Mouse (Mus musculus) lung, embryonic 16.5 days (tissue): ENCODE results near the gene Rasa3. TPM values are rescaled to one million over a fixed set of nuclear protein-coding genes. Genes with fewer than 3 reads are reported as not detected.
A peak's percentile ranks its signal among the peaks of the same experiment; 100 is the strongest.

Source experiments
- ATAC-seq: fragments of 200-750 bp; cut with Nextera tagmentation; 2 replicates; pipeline ENCODE4 v1.8.0; 2017; ENCODE audit warnings: low read depth, mild to moderate bottlenecking, moderate library complexity
- H3K27ac ChIP-seq: fragments of 300-500 bp; sonication (generic); 2 replicates; pipeline ENCODE4 v1.5.1; 2014; ENCODE audit warnings: mild to moderate bottlenecking, control low read depth, low read length
- H3K27me3 ChIP-seq: fragments of 300-500 bp; sonication (generic); 2 replicates; pipeline ENCODE4 v1.6.1; 2014; ENCODE audit warnings: low read depth, low read length, mixed read lengths; ENCODE audit not compliant: control insufficient read depth, insufficient read depth
- H3K36me3 ChIP-seq: fragments of 300-500 bp; sonication (generic); 2 replicates; pipeline ENCODE4 v1.6.1; 2014; ENCODE audit warnings: low read length; ENCODE audit not compliant: control insufficient read depth, insufficient read depth
- H3K4me1 ChIP-seq: fragments of 300-500 bp; sonication (generic); replicated peaks from 2 replicates; pipeline ENCODE4 v1.6.1; 2014; ENCODE audit warnings: low read length, mixed read lengths; ENCODE audit not compliant: control insufficient read depth, insufficient read depth
- H3K4me2 ChIP-seq: fragments of 300-500 bp; sonication (generic); 2 replicates; pipeline ENCODE4 v1.6.1; 2014; ENCODE audit warnings: low read depth, low read length, control low read depth
- H3K4me3 ChIP-seq: fragments of 300-500 bp; sonication (generic); 2 replicates; pipeline ENCODE4 v1.5.1; 2014; ENCODE audit warnings: mild to moderate bottlenecking, low read length, control low read depth
- H3K9ac ChIP-seq: fragments of 300-500 bp; sonication (generic); 2 replicates; pipeline ENCODE4 v1.6.1; 2014; ENCODE audit warnings: low read length, control low read depth
- H3K9me3 ChIP-seq: fragments of 300-500 bp; sonication (generic); 2 replicates; pipeline ENCODE4 v1.6.1; 2016; ENCODE audit warnings: low read length; ENCODE audit not compliant: control insufficient read depth
- WGBS: fragments of 180-500 bp; shearing (Covaris S2); extraction: QIAGEN DNeasy Blood & Tissue Kit; methylation state at CpG from one replicate; pipeline ENCODE4 v1.1.7; 2014; 5-methylcytosine and 5-hydroxymethylcytosine counted together
- polyA plus RNA-seq: library from polyadenylated mRNA; unstranded; fragments of >200 nt; fragmentation: Nextera tagmentation; extraction: Ambion mirVana; gene quantifications from 2 replicates; pipeline ENCODE4 v1.2.1, GENCODE M21; 2015

Gene Rasa3
- polyA plus RNA-seq, 1 experiment from 2014 or later = 50.7 TPM

GRCm38 (mm10) chr8:13647591-13647990 lies 29.8 kb downstream of the Rasa3 start:
- Histone ChIP-seq H3K27me3 (no peaks in the 10 kb centered on the region), H3K36me3 (no peaks in the 10 kb centered on the region), H3K27ac (no peak overlapping the region), H3K9ac (no peak overlapping the region), H3K4me3 (no peak overlapping the region), H3K4me2 (no peak overlapping the region), H3K4me1 (peaks cover 58% of the 10 kb centered on the region), H3K9me3 (no peaks in the 10 kb centered on the region)
- 91% methylated on average over 5 of the region's 5 CpGs for whole genome bisulfite sequencing
- ATAC-seq = no peak

DNA sequence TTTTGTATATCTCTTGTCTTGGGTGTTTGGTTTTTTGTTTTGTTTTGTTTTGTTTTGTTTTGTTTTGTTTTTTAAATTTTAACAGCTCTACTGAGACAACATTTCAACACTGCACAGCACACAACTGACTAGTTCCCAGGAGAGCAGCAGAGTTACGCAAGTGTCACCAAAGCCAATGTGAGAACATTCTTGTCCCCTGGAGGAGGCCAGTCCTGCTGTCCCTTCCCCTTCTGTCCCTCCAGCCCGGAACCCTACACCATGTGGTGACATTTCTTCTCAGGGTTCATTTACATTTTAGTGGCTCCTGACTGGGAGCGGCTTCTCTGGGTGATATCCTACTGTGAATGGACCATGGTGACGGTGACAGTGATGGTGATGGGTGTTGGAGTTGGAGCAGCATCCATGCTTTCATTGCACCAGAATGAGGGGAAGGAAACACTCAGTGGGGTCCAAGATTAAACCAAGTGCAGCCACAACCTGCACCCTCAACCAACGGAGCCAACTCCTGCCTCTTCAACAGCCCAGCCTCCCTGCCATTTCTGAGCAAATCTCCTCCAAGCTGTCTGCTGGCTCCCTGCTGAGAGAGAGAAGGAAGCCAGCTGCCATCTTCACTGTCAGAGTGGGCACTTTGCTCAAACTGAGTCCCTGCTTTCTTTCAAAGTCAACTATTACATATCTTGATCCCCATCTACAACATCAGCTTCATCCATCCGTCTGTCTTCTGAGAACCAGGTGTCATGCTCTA lies 32.3 kb downstream of the Rasa3 start:
- peak; percentile 39; the same call in 1 of the 2 replicates for ATAC-seq
- WGBS = 53% methylated on average over 6 of the region's 6 CpGs
- H3K4me2 ChIP-seq = no peak overlapping the region
- H3K36me3 ChIP-seq = no peaks in the 10 kb centered on the region
- H3K4me3 ChIP-seq = no peak overlapping the region
- peaks cover 55% of the 10 kb centered on the region for H3K4me1 ChIP-seq
- no peaks in the 10 kb centered on the region for H3K27me3 ChIP-seq
- H3K9ac ChIP-seq = no peak overlapping the region
- no peaks in the 10 kb centered on the region for H3K9me3 ChIP-seq
- peak overlapping the region; percentile 45 for H3K27ac ChIP-seq

GRCm38 (mm10) chr8:13644155-13644554 lies 33.2 kb downstream of the Rasa3 start:
- H3K36me3 ChIP-seq = no peaks in the 10 kb centered on the region
- WGBS = 13% methylated on average over 6 of the region's 6 CpGs
- H3K27me3 ChIP-seq = no peaks in the 10 kb centered on the region
- peak overlapping the region; percentile 67 for H3K27ac ChIP-seq
- ATAC-seq = peak; percentile 38
- no peak overlapping the region for H3K9ac ChIP-seq
- peaks cover 46% of the 10 kb centered on the region for H3K4me1 ChIP-seq
- H3K4me3 ChIP-seq = no peak overlapping the region
- H3K4me2 ChIP-seq = peak overlapping the region; percentile 14; the same call in 1 of the 2 replicates
- no peaks in the 10 kb centered on the region for H3K9me3 ChIP-seq

- Histone ChIP-seq H3K27me3 (no peaks in the 10 kb centered on the region), H3K4me1 (peaks cover 34% of the 10 kb centered on the region)
Measured at GRCm38 (mm10) chr8:13642659-13643181, 34.7 kb downstream of the Rasa3 start.

GRCm38 (mm10) chr8:13641206-13641605 lies 36.2 kb downstream of the Rasa3 start:
- H3K4me1 ChIP-seq = peaks cover 29% of the 10 kb centered on the region
- H3K4me3 ChIP-seq = no peak overlapping the region
- no peak overlapping the region for H3K27ac ChIP-seq
- no peak overlapping the region for H3K4me2 ChIP-seq
- no peaks in the 10 kb centered on the region for H3K27me3 ChIP-seq
- WGBS = 68% methylated on average over 9 of the region's 9 CpGs
- H3K9me3 ChIP-seq = no peaks in the 10 kb centered on the region
- no peak for ATAC-seq
- no peaks in the 10 kb centered on the region for H3K36me3 ChIP-seq
- no peak overlapping the region for H3K9ac ChIP-seq

More at GRCm38 (mm10) chr8:13642659-13643181, 34.7 kb downstream of the Rasa3 start:
- WGBS = 71% methylated on average over 10 of the region's 10 CpGs
- Histone ChIP-seq H3K4me3 (no peak overlapping the region), H3K4me2 (no peak overlapping the region), H3K36me3 (no peaks in the 10 kb centered on the region), H3K9me3 (no peaks in the 10 kb centered on the region), H3K9ac (no peak overlapping the region), H3K27ac (no peak overlapping the region)
- no peak for ATAC-seq

DNA sequence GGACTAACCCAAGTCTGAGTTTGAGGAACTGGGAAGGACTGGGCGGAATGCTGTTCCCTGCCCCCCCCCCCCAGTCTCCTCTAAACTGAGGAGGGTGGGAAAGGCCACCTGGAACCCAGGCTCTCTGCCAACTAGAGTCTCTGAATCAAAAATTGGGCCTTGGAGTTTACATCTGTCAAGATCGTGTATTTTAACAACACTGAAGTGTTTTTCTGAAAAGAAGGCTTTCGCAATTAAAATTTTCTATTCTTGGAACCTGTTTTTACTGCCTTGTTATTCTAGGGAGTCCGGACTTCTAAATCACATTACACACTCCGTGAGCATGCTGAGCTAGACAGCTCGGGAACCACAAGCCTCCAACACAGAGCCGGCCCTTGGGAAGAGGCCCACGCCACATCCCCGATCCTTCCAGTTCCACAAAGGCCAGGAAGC lies 36.9 kb downstream of the Rasa3 start:
- WGBS = 43% methylated on average over 9 of the region's 9 CpGs
- Histone ChIP-seq H3K4me1 (peaks cover 26% of the 10 kb centered on the region), H3K9ac (no peak overlapping the region), H3K4me2 (no peak overlapping the region), H3K9me3 (no peaks in the 10 kb centered on the region), H3K4me3 (no peak overlapping the region), H3K27ac (peak overlapping the region; percentile 55), H3K36me3 (no peaks in the 10 kb centered on the region), H3K27me3 (no peaks in the 10 kb centered on the region)
- ATAC-seq = peak; percentile 46; the same call in 1 of the 2 replicates

DNA sequence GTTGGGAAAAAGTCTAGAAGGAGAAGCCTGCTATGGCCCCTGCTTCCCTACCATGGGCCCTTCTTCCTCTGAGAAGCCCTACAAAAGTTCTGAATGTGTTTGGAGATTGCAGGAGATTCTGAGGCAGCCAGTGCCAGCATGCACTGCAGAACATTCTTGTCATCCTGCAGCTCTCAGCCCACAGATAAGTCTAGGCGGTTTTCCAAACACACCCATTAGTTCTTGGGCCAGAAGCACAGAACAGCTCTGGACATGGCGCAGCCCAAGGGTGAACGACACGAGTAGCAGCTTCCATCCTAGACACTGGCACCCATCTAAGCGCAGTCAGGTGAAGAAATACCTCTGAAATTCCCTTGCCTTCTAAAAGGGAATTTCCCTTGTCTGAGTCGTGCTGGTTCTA lies 44.3 kb downstream of the Rasa3 start:
- H3K36me3 ChIP-seq = no peaks in the 10 kb centered on the region; the same call in 1 of the 2 replicates
- no peak for ATAC-seq
- WGBS = 86% methylated on average over 6 of the region's 6 CpGs
- H3K27ac ChIP-seq = no peak overlapping the region
- no peak overlapping the region for H3K9ac ChIP-seq
- no peaks in the 10 kb centered on the region for H3K27me3 ChIP-seq
- H3K4me3 ChIP-seq = no peak overlapping the region
- no peak overlapping the region for H3K4me2 ChIP-seq
- H3K9me3 ChIP-seq = no peaks in the 10 kb centered on the region
- no peaks in the 10 kb centered on the region for H3K4me1 ChIP-seq

DNA sequence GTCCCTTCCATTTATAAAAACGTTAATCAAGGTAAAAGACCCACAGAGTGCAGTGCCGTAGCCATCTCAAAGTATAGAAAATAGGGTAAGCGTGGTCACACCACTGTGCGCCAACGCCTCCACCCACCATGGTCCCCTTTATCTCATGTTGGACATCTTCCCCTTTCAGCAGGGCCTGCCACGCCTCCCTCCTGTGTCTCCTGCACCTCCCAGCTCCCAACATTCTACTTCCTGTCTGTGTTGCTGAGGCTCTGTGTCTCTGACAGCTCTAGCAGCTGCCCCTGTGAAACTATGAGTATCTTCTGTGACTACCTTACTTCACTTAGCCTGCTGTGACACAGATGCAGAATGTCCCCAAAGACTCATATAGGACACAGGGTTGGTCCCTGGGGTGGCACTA lies 45.1 kb downstream of the Rasa3 start:
- 79% methylated on average over 6 of the region's 6 CpGs for WGBS
- H3K9me3 ChIP-seq = no peaks in the 10 kb centered on the region
- no peaks in the 10 kb centered on the region for H3K4me1 ChIP-seq
- no peak overlapping the region for H3K4me2 ChIP-seq
- H3K27me3 ChIP-seq = no peaks in the 10 kb centered on the region
- ATAC-seq = no peak
- H3K36me3 ChIP-seq = no peaks in the 10 kb centered on the region; the same call in 1 of the 2 replicates
- no peak overlapping the region for H3K9ac ChIP-seq
- H3K4me3 ChIP-seq = no peak overlapping the region
- no peak overlapping the region for H3K27ac ChIP-seq

- H3K4me2 ChIP-seq = no peak overlapping the region
- H3K27me3 ChIP-seq = no peaks in the 10 kb centered on the region
- H3K27ac ChIP-seq = no peak overlapping the region
- H3K36me3 ChIP-seq = peaks cover 4% of the 10 kb centered on the region; the same call in 1 of the 2 replicates
- H3K4me1 ChIP-seq = peaks cover 6% of the 10 kb centered on the region; the same call in 1 of the 2 replicates
- no peaks in the 10 kb centered on the region for H3K9me3 ChIP-seq
- WGBS = 85% methylated on average over 4 of the region's 4 CpGs
- no peak overlapping the region for H3K9ac ChIP-seq
- ATAC-seq = no peak
- no peak overlapping the region for H3K4me3 ChIP-seq
Measured at GRCm38 (mm10) chr8:13630754-13631153, 46.6 kb downstream of the Rasa3 start.
